Mouse (Mus musculus) limb, embryonic 12.5 days (tissue): Measurements from ENCODE around the gene Myl9. TPM values are rescaled to one million over a fixed set of nuclear protein-coding genes. Genes with fewer than 3 reads are reported as not detected.

Experiments used
- ATAC-seq: fragments of 200-750 bp; cut with Nextera tagmentation; 2 replicates; pipeline ENCODE4 v1.8.0; 2017; ENCODE audit warnings: low read depth, moderate TSS enrichment; ENCODE audit not compliant: insufficient number of reproducible peaks, insufficient read depth, low FRiP score, low TSS enrichment
- H3K27ac ChIP-seq: fragments of 300-500 bp; sonication (generic); 2 replicates; pipeline ENCODE4 v1.5.1; 2016; ENCODE audit warnings: mild to moderate bottlenecking, moderate library complexity
- H3K27me3 ChIP-seq: fragments of 300-500 bp; sonication (generic); 2 replicates; pipeline ENCODE4 v1.6.1; 2016; ENCODE audit warnings: mild to moderate bottlenecking, moderate library complexity
- H3K36me3 ChIP-seq: fragments of 300-500 bp; sonication (generic); 2 replicates; pipeline ENCODE4 v1.6.1; 2016; ENCODE audit warnings: mild to moderate bottlenecking, moderate library complexity
- H3K4me1 ChIP-seq: fragments of 300-500 bp; sonication (generic); replicated peaks from 2 replicates; pipeline ENCODE4 v1.6.1; 2016
- H3K4me2 ChIP-seq: fragments of 300-500 bp; sonication (generic); 2 replicates; pipeline ENCODE4 v1.6.1; 2016; ENCODE audit warnings: mild to moderate bottlenecking, moderate library complexity
- H3K4me3 ChIP-seq: fragments of 300-500 bp; sonication (generic); replicated peaks from 2 replicates; pipeline ENCODE4 v1.5.1; 2016; ENCODE audit warnings: mild to moderate bottlenecking
- H3K9ac ChIP-seq: fragments of 300-500 bp; sonication (generic); replicated peaks from 2 replicates; pipeline ENCODE4 v1.6.1; 2016; ENCODE audit warnings: mild to moderate bottlenecking, moderate library complexity
- H3K9me3 ChIP-seq: fragments of 300-500 bp; sonication (generic); 2 replicates; pipeline ENCODE4 v1.6.1; 2016; ENCODE audit warnings: mild to moderate bottlenecking, moderate library complexity
- WGBS: fragments of 180-500 bp; shearing (Covaris S2); methylation state at CpG from one replicate; pipeline ENCODE4 v1.1.7; 2016; 5-methylcytosine and 5-hydroxymethylcytosine counted together
- polyA plus RNA-seq: library from polyadenylated mRNA; unstranded; fragments of >200 nt; fragmentation: Nextera tagmentation; extraction: Ambion mirVana; gene quantifications from 2 replicates; pipeline ENCODE4 v1.2.1, GENCODE M21; 2016

Gene Myl9
- polyA plus RNA-seq, 1 experiment from 2014 or later = 103 TPM

- H3K27ac ChIP-seq = 0 out of 2 replicates have a peak overlapping the region, but pooled peaks have one; percentile 17
- no peak overlapping the region for H3K9ac ChIP-seq
- no peak overlapping the region for H3K4me2 ChIP-seq
- no peaks in the 10 kb centered on the region for H3K27me3 ChIP-seq
- 73% methylated on average over 4 of the region's 4 CpGs for WGBS
- no peak overlapping the region for H3K4me3 ChIP-seq
- no peak for ATAC-seq
- H3K4me1 ChIP-seq = peaks cover 15% of the 10 kb centered on the region
- H3K36me3 ChIP-seq = peaks cover 47% of the 10 kb centered on the region
- H3K9me3 ChIP-seq = no peaks in the 10 kb centered on the region
Observed at GRCm38 (mm10) chr2:156764747-156765146, 10.5 kb upstream of the Myl9 start.

GRCm38 (mm10) chr2:156765593-156765992, 9.6 kb upstream of the Myl9 start:
- Histone ChIP-seq H3K4me3 (no peak overlapping the region), H3K9ac (no peak overlapping the region), H3K9me3 (no peaks in the 10 kb centered on the region), H3K4me2 (no peak overlapping the region), H3K4me1 (peaks cover 15% of the 10 kb centered on the region), H3K27ac (0 out of 2 replicates have a peak overlapping the region, but pooled peaks have one; percentile 17), H3K36me3 (peaks cover 38% of the 10 kb centered on the region), H3K27me3 (no peaks in the 10 kb centered on the region)
- 72% methylated on average over 8 of the region's 8 CpGs for WGBS
- ATAC-seq = no peak

- peaks cover 15% of the 10 kb centered on the region for H3K4me1 ChIP-seq
- H3K27ac ChIP-seq = no peak overlapping the region
- peaks cover 30% of the 10 kb centered on the region for H3K36me3 ChIP-seq
- no peak overlapping the region for H3K9ac ChIP-seq
- H3K9me3 ChIP-seq = no peaks in the 10 kb centered on the region
- no peaks in the 10 kb centered on the region for H3K27me3 ChIP-seq
- no peak for ATAC-seq
- no peak overlapping the region for H3K4me2 ChIP-seq
- WGBS = 77% methylated on average over 10 of the region's 10 CpGs
- no peak overlapping the region for H3K4me3 ChIP-seq
Observed at GRCm38 (mm10) chr2:156766227-156767019, 8.8 kb upstream of the Myl9 start.

- no peak for ATAC-seq
- Histone ChIP-seq H3K4me2 (no peak overlapping the region), H3K27me3 (no peaks in the 10 kb centered on the region), H3K36me3 (peaks cover 23% of the 10 kb centered on the region), H3K27ac (no peak overlapping the region), H3K4me3 (no peak overlapping the region), H3K9me3 (no peaks in the 10 kb centered on the region), H3K4me1 (peaks cover 15% of the 10 kb centered on the region), H3K9ac (no peak overlapping the region)
- WGBS = 83% methylated on average over 5 of the region's 5 CpGs
Observed at GRCm38 (mm10) chr2:156767108-156767507, 8.1 kb upstream of the Myl9 start.

GRCm38 (mm10) chr2:156769274-156769673, 5.9 kb upstream of the Myl9 start:
- no peak overlapping the region for H3K27ac ChIP-seq
- no peaks in the 10 kb centered on the region for H3K27me3 ChIP-seq
- H3K9ac ChIP-seq = no peak overlapping the region
- ATAC-seq = no peak
- peaks cover 3% of the 10 kb centered on the region; the same call in 1 of the 2 replicates for H3K36me3 ChIP-seq
- H3K9me3 ChIP-seq = no peaks in the 10 kb centered on the region
- peaks cover 17% of the 10 kb centered on the region for H3K4me1 ChIP-seq
- no peak overlapping the region for H3K4me3 ChIP-seq
- H3K4me2 ChIP-seq = no peak overlapping the region
- WGBS = 80% methylated on average over 12 of the region's 12 CpGs

- no peaks in the 10 kb centered on the region for H3K9me3 ChIP-seq
- H3K4me3 ChIP-seq = no peak overlapping the region
- H3K9ac ChIP-seq = no peak overlapping the region
- H3K27ac ChIP-seq = no peak overlapping the region
- H3K27me3 ChIP-seq = peaks cover 4% of the 10 kb centered on the region; the same call in 1 of the 2 replicates
- ATAC-seq = no peak
- H3K4me2 ChIP-seq = no peak overlapping the region
- H3K4me1 ChIP-seq = peaks cover 31% of the 10 kb centered on the region
- H3K36me3 ChIP-seq = no peaks in the 10 kb centered on the region
Observed at GRCm38 (mm10) chr2:156773470-156773869, 1.8 kb upstream of the Myl9 start.

GRCm38 (mm10) chr2:156774035-156774737, 1.0 kb upstream of the Myl9 start:
- Histone ChIP-seq H3K4me1 (peaks cover 29% of the 10 kb centered on the region), H3K27ac (peak overlapping the region; percentile 83), H3K4me3 (peak overlapping the region; percentile 41; the same call in 1 of the 2 replicates), H3K4me2 (peak overlapping the region; percentile 71), H3K9me3 (no peaks in the 10 kb centered on the region), H3K27me3 (peaks cover 4% of the 10 kb centered on the region; the same call in 1 of the 2 replicates), H3K9ac (no peak overlapping the region), H3K36me3 (no peaks in the 10 kb centered on the region)
- ATAC-seq = no peak
- WGBS = 79% methylated on average over 13 of the region's 13 CpGs

- Histone ChIP-seq H3K4me2 (peak overlapping the region; percentile 71), H3K27ac (peak overlapping the region; percentile 83), H3K27me3 (peaks cover 8% of the 10 kb centered on the region; the same call in 1 of the 2 replicates), H3K4me1 (peaks cover 33% of the 10 kb centered on the region), H3K9ac (peak overlapping the region; percentile 64), H3K36me3 (no peaks in the 10 kb centered on the region), H3K4me3 (peak overlapping the region; percentile 41), H3K9me3 (no peaks in the 10 kb centered on the region)
- no peak for ATAC-seq
- 35% methylated on average over 17 of the region's 17 CpGs for WGBS
Observed at GRCm38 (mm10) chr2:156775455-156776435, 525 bp downstream of the Myl9 start.

GRCm38 (mm10) chr2:156776907-156777306, 1.7 kb downstream of the Myl9 start:
- WGBS = 88% methylated on average over 2 of the region's 2 CpGs
- H3K9ac ChIP-seq = no peak overlapping the region
- H3K4me3 ChIP-seq = no peak overlapping the region
- no peak overlapping the region for H3K27ac ChIP-seq
- H3K4me1 ChIP-seq = peaks cover 34% of the 10 kb centered on the region
- no peak overlapping the region for H3K4me2 ChIP-seq
- no peak for ATAC-seq
- no peaks in the 10 kb centered on the region for H3K36me3 ChIP-seq
- no peaks in the 10 kb centered on the region for H3K9me3 ChIP-seq
- H3K27me3 ChIP-seq = peaks cover 8% of the 10 kb centered on the region; the same call in 1 of the 2 replicates

- no peak overlapping the region for H3K4me2 ChIP-seq
- no peak overlapping the region for H3K9ac ChIP-seq
- H3K4me1 ChIP-seq = peaks cover 34% of the 10 kb centered on the region
- 78% methylated on average over 7 of the region's 7 CpGs for WGBS
- H3K27ac ChIP-seq = no peak overlapping the region
- H3K9me3 ChIP-seq = no peaks in the 10 kb centered on the region
- peaks cover 8% of the 10 kb centered on the region; the same call in 1 of the 2 replicates for H3K27me3 ChIP-seq
- no peak overlapping the region for H3K4me3 ChIP-seq
- ATAC-seq = no peak
- H3K36me3 ChIP-seq = no peaks in the 10 kb centered on the region
Observed at GRCm38 (mm10) chr2:156777326-156778004, 2.2 kb downstream of the Myl9 start.
